Mouse (Mus musculus) megakaryocyte, embryonic 14.5 days (primary cell): ENCODE results near the gene Fgr. TPM values are rescaled to one million over a fixed set of nuclear protein-coding genes. Genes with fewer than 3 reads are reported as not detected.

Experiments
- H3K27me3 ChIP-seq: replicated peaks from 2 replicates; pipeline ENCODE3; 2012; ENCODE audit warnings: inconsistent platforms
- H3K36me3 ChIP-seq: replicated peaks from 2 replicates; pipeline ENCODE3; 2012; ENCODE audit warnings: low read length, inconsistent platforms, mixed read lengths
- H3K4me1 ChIP-seq: 2 replicates; pipeline ENCODE4 v1.6.1; 2012; ENCODE audit warnings: inconsistent platforms
- H3K4me3 ChIP-seq: replicated peaks from 2 replicates; pipeline ENCODE3; 2012; ENCODE audit warnings: moderate library complexity, mild to moderate bottlenecking, inconsistent platforms
- H3K9me3 ChIP-seq: 2 replicates; pipeline ENCODE4 v1.6.1; 2012; ENCODE audit warnings: inconsistent platforms
- FLI1 ChIP-seq: IDR thresholded peaks from 2 replicates; pipeline ENCODE4 v1.6.1; 2012; ENCODE audit warnings: low read length, inconsistent platforms, mixed read lengths
- GATA1 ChIP-seq: IDR thresholded peaks from 3 replicates; pipeline ENCODE4 v1.6.1; 2012; ENCODE audit warnings: mixed read lengths, low read length, inconsistent platforms, borderline replicate concordance
- polyA plus RNA-seq: library from polyadenylated mRNA; stranded (reverse); fragments of >175 nt; gene quantifications from 2 replicates; pipeline ENCODE4 v1.2.3, GENCODE M21; 2012; ENCODE audit warnings: low replicate concordance; ENCODE audit not compliant: insufficient read depth

Fgr gene
- polyA plus RNA-seq, 1 experiment, result 4.8 TPM

GRCm38 (mm10) chr4:132958741-132959678 lies 14.9 kb upstream of the Fgr start:
- no peak for TF ChIP-seq FLI1
- TF ChIP-seq GATA1, result no peak
- Histone ChIP-seq H3K27me3 (peaks cover 10% of the 10 kb centered on the region), H3K36me3 (no peaks in the 10 kb centered on the region), H3K9me3 (no peaks in the 10 kb centered on the region), H3K4me1 (peaks cover 67% of the 10 kb centered on the region), H3K4me3 (peak overlapping the region; percentile 60)

GRCm38 (mm10) chr4:132959679-132960045 lies 14.2 kb upstream of the Fgr start:
- Histone ChIP-seq H3K36me3 (no peaks in the 10 kb centered on the region), H3K4me3 (peak overlapping the region; percentile 38), H3K4me1 (peaks cover 71% of the 10 kb centered on the region), H3K9me3 (no peaks in the 10 kb centered on the region), H3K27me3 (peaks cover 7% of the 10 kb centered on the region)
- TF ChIP-seq FLI1 (no peak), GATA1 (no peak)

GRCm38 (mm10) chr4:132960313-132960712 lies 13.6 kb upstream of the Fgr start:
- Histone ChIP-seq H3K27me3 (peaks cover 2% of the 10 kb centered on the region), H3K9me3 (no peaks in the 10 kb centered on the region), H3K4me1 (peaks cover 68% of the 10 kb centered on the region), H3K4me3 (peak overlapping the region; percentile 64), H3K36me3 (no peaks in the 10 kb centered on the region)
- TF ChIP-seq GATA1, result no peak
- TF ChIP-seq FLI1, result no peak

GRCm38 (mm10) chr4:132960864-132961639 lies 12.8 kb upstream of the Fgr start:
- Histone ChIP-seq H3K36me3 (no peaks in the 10 kb centered on the region), H3K27me3 (no peaks in the 10 kb centered on the region), H3K4me3 (peak overlapping the region; percentile 64), H3K4me1 (peaks cover 61% of the 10 kb centered on the region), H3K9me3 (no peaks in the 10 kb centered on the region)
- TF ChIP-seq GATA1, result no peak
- no peak for TF ChIP-seq FLI1

- H3K36me3 ChIP-seq, result no peaks in the 10 kb centered on the region
- no peak overlapping the region for H3K4me3 ChIP-seq
These were observed 12.0 kb upstream of the Fgr start for GRCm38 (mm10) chr4:132961866-132962265.

GRCm38 (mm10) chr4:132962628-132963027 lies 11.3 kb upstream of the Fgr start:
- Histone ChIP-seq H3K36me3 (no peaks in the 10 kb centered on the region), H3K27me3 (no peaks in the 10 kb centered on the region), H3K9me3 (no peaks in the 10 kb centered on the region), H3K4me3 (no peak overlapping the region), H3K4me1 (peaks cover 55% of the 10 kb centered on the region)
- TF ChIP-seq GATA1, result no peak
- no peak for TF ChIP-seq FLI1

More at GRCm38 (mm10) chr4:132961866-132962265, 12.0 kb upstream of the Fgr start:
- H3K27me3 ChIP-seq, result no peaks in the 10 kb centered on the region
- no peak for TF ChIP-seq FLI1
- no peak for TF ChIP-seq GATA1
- no peaks in the 10 kb centered on the region for H3K9me3 ChIP-seq
- peaks cover 56% of the 10 kb centered on the region for H3K4me1 ChIP-seq

GRCm38 (mm10) chr4:132963436-132963835 lies 10.5 kb upstream of the Fgr start:
- H3K27me3 ChIP-seq, result no peaks in the 10 kb centered on the region
- H3K36me3 ChIP-seq, result no peaks in the 10 kb centered on the region
- peaks cover 60% of the 10 kb centered on the region for H3K4me1 ChIP-seq
- H3K4me3 ChIP-seq, result no peak overlapping the region
- H3K9me3 ChIP-seq, result no peaks in the 10 kb centered on the region
- no peak for TF ChIP-seq GATA1
- TF ChIP-seq FLI1, result no peak

GRCm38 (mm10) chr4:132964064-132964463 lies 9.8 kb upstream of the Fgr start:
- Histone ChIP-seq H3K36me3 (no peaks in the 10 kb centered on the region), H3K4me1 (peaks cover 57% of the 10 kb centered on the region), H3K27me3 (no peaks in the 10 kb centered on the region), H3K9me3 (no peaks in the 10 kb centered on the region), H3K4me3 (no peak overlapping the region)
- TF ChIP-seq GATA1 (no peak), FLI1 (no peak)

- H3K27me3 ChIP-seq, result no peaks in the 10 kb centered on the region
- H3K36me3 ChIP-seq, result no peaks in the 10 kb centered on the region
- peaks cover 55% of the 10 kb centered on the region for H3K4me1 ChIP-seq
- TF ChIP-seq GATA1, result no peak
- H3K9me3 ChIP-seq, result no peaks in the 10 kb centered on the region
- H3K4me3 ChIP-seq, result no peak overlapping the region
These were observed 9.4 kb upstream of the Fgr start for GRCm38 (mm10) chr4:132964473-132964872.

GRCm38 (mm10) chr4:132968105-132968938 lies 5.6 kb upstream of the Fgr start:
- no peak for TF ChIP-seq GATA1
- TF ChIP-seq FLI1, result no peak
- Histone ChIP-seq H3K27me3 (peaks cover 2% of the 10 kb centered on the region), H3K4me1 (peaks cover 63% of the 10 kb centered on the region), H3K9me3 (no peaks in the 10 kb centered on the region), H3K36me3 (no peaks in the 10 kb centered on the region), H3K4me3 (no peak overlapping the region)
